In genomic region chr10:120398745-120399144, GRCm38 (mm10) we compare ENCODE assay signal across 22 mouse cellular contexts.
DNase-seq lines count a peak whose midpoint lies in the region; ATAC-seq and TF ChIP-seq lines count a peak whose summit lies in the region.
"Had no signal": no experiment of that assay in that cellular context is flagged by ENCODE, and none has a peak within 500 bp of the region (broad histone marks: within the 10 kb centered on the region; RNA-seq: fewer than 3 reads in every experiment).

No protein-coding gene starts in this region.

- peaks cover 78% of the 10 kb centered on the region for H3K36me3 ChIP-seq in forebrain, embryonic 10.5 days (replicated peaks)
- H3K36me3 ChIP-seq in forebrain, embryonic 16.5 days (ENCODE audit: control insufficient read depth, insufficient read depth) = no peaks in the 10 kb centered on the region
- H3K36me3 ChIP-seq in lung, postnatal 0 days (ENCODE audit: insufficient read depth, low read length) = no peaks in the 10 kb centered on the region
- peaks cover 69% of the 10 kb centered on the region for H3K36me3 ChIP-seq in limb, embryonic 10.5 days
- H3K36me3 ChIP-seq: heart, embryonic 13.5 days; midbrain, embryonic 12.5 days; neural tube, embryonic 12.5 days had no signal

- peaks cover 83% of the 10 kb centered on the region for H3K4me1 ChIP-seq in forebrain, embryonic 10.5 days
- peaks cover 8% of the 10 kb centered on the region for H3K4me1 ChIP-seq in forebrain, embryonic 16.5 days (replicated peaks; ENCODE audit: control insufficient read depth, insufficient read depth, low read length)
- no peaks in the 10 kb centered on the region; the same call in 1 of the 2 replicates for H3K4me1 ChIP-seq in lung, postnatal 0 days (ENCODE audit: insufficient read depth, low read depth, low read length)
- H3K4me1 ChIP-seq in limb, embryonic 10.5 days = peaks cover 87% of the 10 kb centered on the region

- no peak for DNase-seq in forebrain, embryonic 10.5 days (ENCODE audit: extremely low spot score, low spot score)
- DNase-seq in lung, postnatal 0 days (ENCODE audit: low spot score) = peak; percentile 41
- no peak for DNase-seq in lung, postnatal 4 days
- no peak for DNase-seq in limb, embryonic 10.5 days (ENCODE audit: low spot score)
- no peak for DNase-seq in ovary, adult 18-20 months (ENCODE audit: low spot score)
- DNase-seq in adrenal gland, postnatal 25 days = no peak
- DNase-seq: adrenal gland, adult 2 months; cerebellum, adult 9-11 months; gastrocnemius, adult 2 months; heart, postnatal 36 days; kidney, adult 2 months; kidney, postnatal 25 days; liver; thymus, adult 2 months had no signal

- H3K4me3 ChIP-seq in forebrain, embryonic 10.5 days = no peak overlapping the region
- no peak overlapping the region for H3K4me3 ChIP-seq in forebrain, embryonic 16.5 days (replicated peaks; ENCODE audit: low read length)
- H3K4me3 ChIP-seq in lung, postnatal 0 days (ENCODE audit: low read depth, low read length) = no peak overlapping the region
- H3K4me3 ChIP-seq in limb, embryonic 10.5 days = no peak overlapping the region
- H3K4me3 ChIP-seq: embryonic facial prominence, embryonic 12.5 days; gastrocnemius, adult 2 months; heart, embryonic 13.5 days; midbrain, embryonic 12.5 days; neural tube, embryonic 12.5 days had no signal

- no peak overlapping the region for H3K4me2 ChIP-seq in forebrain, embryonic 16.5 days (ENCODE audit: low read length)
- peak overlapping the region; percentile 14; the same call in 1 of the 2 replicates for H3K4me2 ChIP-seq in lung, postnatal 0 days (replicated peaks; ENCODE audit: low read depth, low read length)
- H3K4me2 ChIP-seq: embryonic facial prominence, embryonic 12.5 days; heart, embryonic 13.5 days; hindbrain, embryonic 14.5 days; midbrain, embryonic 12.5 days; neural tube, embryonic 12.5 days had no signal

- no peaks in the 10 kb centered on the region for H3K27me3 ChIP-seq in forebrain, embryonic 10.5 days (ENCODE audit: poor library complexity, severe bottlenecking)
- H3K27me3 ChIP-seq in forebrain, embryonic 16.5 days (replicated peaks; ENCODE audit: control insufficient read depth, insufficient read depth, low read length) = no peaks in the 10 kb centered on the region
- no peaks in the 10 kb centered on the region for H3K27me3 ChIP-seq in lung, postnatal 0 days (replicated peaks; ENCODE audit: insufficient read depth, low read length)
- H3K27me3 ChIP-seq in limb, embryonic 10.5 days (ENCODE audit: low read depth, poor library complexity, severe bottlenecking) = no peaks in the 10 kb centered on the region
- H3K27me3 ChIP-seq: embryonic facial prominence, embryonic 12.5 days; heart, embryonic 13.5 days; midbrain, embryonic 12.5 days; neural tube, embryonic 12.5 days had no signal

- TF ChIP-seq EP300 in lung, postnatal 0 days (IDR thresholded peaks at IDR 0.05) = no peak

- H3K27ac ChIP-seq in forebrain, embryonic 10.5 days = peak overlapping the region; percentile 31; the same call in 1 of the 2 replicates
- no peak overlapping the region for H3K27ac ChIP-seq in forebrain, embryonic 16.5 days (ENCODE audit: low read length)
- H3K27ac ChIP-seq in lung, postnatal 0 days (ENCODE audit: low read length) = no peak overlapping the region
- peak overlapping the region; percentile 32; the same call in 1 of the 2 replicates for H3K27ac ChIP-seq in limb, embryonic 10.5 days
- H3K27ac ChIP-seq: gastrocnemius, adult 2 months; heart, embryonic 13.5 days; hindbrain, embryonic 14.5 days; midbrain, embryonic 12.5 days; neural tube, embryonic 12.5 days had no signal

- no peak overlapping the region for H3K9ac ChIP-seq in forebrain, embryonic 16.5 days (replicated peaks; ENCODE audit: low read depth, low read length)
- H3K9ac ChIP-seq in lung, postnatal 0 days (replicated peaks; ENCODE audit: low read depth) = no peak overlapping the region
- H3K9ac ChIP-seq: embryonic facial prominence, embryonic 12.5 days; heart, embryonic 13.5 days; hindbrain, embryonic 14.5 days; midbrain, embryonic 12.5 days; neural tube, embryonic 12.5 days had no signal

- no peaks in the 10 kb centered on the region for H3K9me3 ChIP-seq in forebrain, embryonic 10.5 days
- H3K9me3 ChIP-seq in forebrain, embryonic 16.5 days (ENCODE audit: control insufficient read depth, low read length) = no peaks in the 10 kb centered on the region
- H3K9me3 ChIP-seq in lung, postnatal 0 days (ENCODE audit: low read length) = no peaks in the 10 kb centered on the region
- H3K9me3 ChIP-seq in limb, embryonic 10.5 days (replicated peaks) = no peaks in the 10 kb centered on the region
- H3K9me3 ChIP-seq: embryonic facial prominence, embryonic 12.5 days; heart, embryonic 13.5 days; midbrain, embryonic 12.5 days; neural tube, embryonic 12.5 days had no signal

- ATAC-seq in forebrain, embryonic 16.5 days = no peak
- ATAC-seq in lung, postnatal 0 days = peak; percentile 58
- no peak for ATAC-seq in granulocyte monocyte progenitor cell, adult 5-6 weeks (replicated peaks; ENCODE audit: poor library complexity, severe bottlenecking)
- ATAC-seq: CD4-positive, CD25-positive, alpha-beta regulatory T cell, adult 4 months had no signal

- 65% methylated on average over 6 of the region's 6 CpGs for WGBS in forebrain, embryonic 10.5 days
- 51% methylated on average over 6 of the region's 6 CpGs for WGBS in forebrain, embryonic 16.5 days
- 15% methylated on average over 6 of the region's 6 CpGs for WGBS in lung, postnatal 0 days
- 34% methylated on average over 6 of the region's 6 CpGs for WGBS in limb, embryonic 10.5 days

- no peak for TF ChIP-seq CTCF in lung, postnatal 0 days (IDR thresholded peaks at IDR 0.05)

Comparison
In these comparisons a context has a peak if more than half of its experiments do, and no peak if none do; other contexts are left out.
1. H3K27ac ChIP-seq: peak in forebrain, embryonic 10.5 days (single experiment) and limb, embryonic 10.5 days (single experiment); none in forebrain, embryonic 16.5 days (single experiment) and lung, postnatal 0 days (single experiment).